ENCODE assay signal across 16 mouse cellular contexts in the genomic region with DNA sequence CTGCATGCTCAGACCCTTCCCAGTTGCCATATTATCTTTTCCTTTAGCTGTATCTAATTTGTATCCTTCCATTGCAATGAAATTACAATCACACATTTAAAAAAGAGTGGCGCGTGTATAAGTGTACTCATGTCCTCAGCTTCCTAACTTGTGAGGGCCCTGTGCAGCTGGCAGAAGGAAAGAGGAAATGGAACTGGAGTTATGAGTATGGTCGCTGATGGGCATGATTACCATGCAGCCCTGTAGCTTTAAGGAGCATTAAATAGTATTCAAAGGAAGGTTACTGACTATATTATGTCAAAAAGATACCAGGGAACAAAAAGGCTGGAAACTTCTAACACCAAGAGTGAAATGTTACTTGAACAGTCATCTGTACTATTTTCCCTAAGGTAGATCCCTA.
"Had no signal": no experiment of that assay in that cellular context is flagged by ENCODE, and none has a peak within 500 bp of the region (broad histone marks: within the 10 kb centered on the region; RNA-seq: fewer than 3 reads in every experiment).

No protein-coding gene starts in this region.

- H3K27me3 ChIP-seq: neural tube, embryonic 12.5 days; neural tube, embryonic 13.5 days; neural tube, embryonic 15.5 days; stomach, embryonic 15.5 days had no signal

- H3K4me1 ChIP-seq: neural tube, embryonic 12.5 days; neural tube, embryonic 13.5 days; neural tube, embryonic 15.5 days; stomach, embryonic 15.5 days had no signal

- H3K27ac ChIP-seq: neural tube, embryonic 12.5 days; neural tube, embryonic 13.5 days; neural tube, embryonic 15.5 days; stomach, embryonic 15.5 days; stomach, postnatal 0 days had no signal

- DNase-seq: retina, postnatal 1 day; right cerebral cortex, adult 18-20 months; right cerebral cortex, postnatal 14 days; right cerebral cortex, postnatal 25 days; right cerebral cortex, postnatal 4 days; spleen, adult 18-20 months; thymus, adult 18-20 months; thymus, adult 2 months; thymus, postnatal 14 days; thymus, postnatal 25 days; thymus, postnatal 36 days had no signal

- H3K4me2 ChIP-seq: neural tube, embryonic 12.5 days; neural tube, embryonic 13.5 days; neural tube, embryonic 15.5 days; stomach, embryonic 15.5 days had no signal

- H3K36me3 ChIP-seq: neural tube, embryonic 12.5 days; neural tube, embryonic 13.5 days; neural tube, embryonic 15.5 days; stomach, embryonic 15.5 days had no signal

- H3K9ac ChIP-seq: neural tube, embryonic 12.5 days; neural tube, embryonic 13.5 days; neural tube, embryonic 15.5 days; stomach, embryonic 15.5 days had no signal

- H3K9me3 ChIP-seq: neural tube, embryonic 12.5 days; neural tube, embryonic 13.5 days; neural tube, embryonic 15.5 days; stomach, embryonic 15.5 days had no signal

- H3K4me3 ChIP-seq: neural tube, embryonic 12.5 days; neural tube, embryonic 13.5 days; neural tube, embryonic 15.5 days; stomach, embryonic 15.5 days had no signal
